Mouse (Mus musculus) cerebellum, adult 2 months (tissue): Measurements from ENCODE around the gene Eya4.

ENCODE experiments used
- CTCF ChIP-seq: fragments of 200-500 bp; IDR thresholded peaks from 2 replicates; pipeline ENCODE4 v1.5.1; 2011; ENCODE audit warnings: low read depth, mild to moderate bottlenecking, control low read depth, low read length, moderate library complexity, borderline replicate concordance; ENCODE audit not compliant: insufficient read depth
- POLR2A ChIP-seq: fragments of 200-500 bp; IDR thresholded peaks from 2 replicates; pipeline ENCODE4 v1.6.1; 2011; ENCODE audit warnings: low read length, control low read depth, borderline replicate concordance; ENCODE audit not compliant: insufficient read depth

DNA sequence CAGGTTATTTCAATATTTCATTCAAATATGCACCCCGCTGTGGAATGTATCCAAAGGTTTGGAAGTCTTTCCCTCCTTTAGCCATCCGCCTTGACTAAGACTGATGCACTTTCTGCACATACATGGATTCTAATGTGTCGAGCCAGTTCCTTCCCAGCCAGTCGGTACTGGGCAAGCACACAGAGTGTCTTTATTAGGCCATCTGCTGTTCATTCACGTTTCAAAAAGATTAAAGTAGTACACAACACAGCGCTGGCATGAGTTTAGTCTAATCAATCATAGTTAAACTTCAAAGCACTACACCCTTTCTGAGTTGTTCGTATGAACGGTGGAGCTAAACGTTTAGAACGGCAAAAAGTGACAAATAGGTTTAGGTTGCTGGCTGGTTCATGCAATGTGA is 190.7 kb downstream of the Eya4 start:
- TF ChIP-seq POLR2A (no peak), CTCF (no peak)
